Mouse (Mus musculus) limb, embryonic 14.5 days (tissue): ENCODE data around the gene Zranb1. TPM values are rescaled to one million over a fixed set of nuclear protein-coding genes. Genes with fewer than 3 reads are reported as not detected.

Experiments used
- ATAC-seq: fragments of 200-750 bp; cut with Nextera tagmentation; 2 replicates; pipeline ENCODE4 v1.8.0; 2017; ENCODE audit warnings: low read depth, moderate number of reproducible peaks, moderate TSS enrichment; ENCODE audit not compliant: low FRiP score
- DNase-seq: peaks from one replicate; pipeline ENCODE4 v3.0.0-alpha.2; 2015; ENCODE audit warnings: low spot score
- H3K27ac ChIP-seq: fragments of 300-500 bp; sonication (generic); replicated peaks from 2 replicates; pipeline ENCODE4 v1.5.1; 2014; ENCODE audit warnings: low read depth, mild to moderate bottlenecking, low read length, moderate library complexity, mixed read lengths
- H3K27me3 ChIP-seq: fragments of 300-500 bp; sonication (generic); 2 replicates; pipeline ENCODE4 v1.6.1; 2014; ENCODE audit warnings: low read length, mixed read lengths; ENCODE audit not compliant: control insufficient read depth, insufficient read depth
- H3K36me3 ChIP-seq: fragments of 300-500 bp; sonication (generic); 2 replicates; pipeline ENCODE4 v1.6.1; 2014; ENCODE audit warnings: mild to moderate bottlenecking, low read length, moderate library complexity, mixed read lengths; ENCODE audit not compliant: control insufficient read depth, insufficient read depth
- H3K4me1 ChIP-seq: fragments of 300-500 bp; sonication (generic); 2 replicates; pipeline ENCODE4 v1.6.1; 2014; ENCODE audit warnings: antibody characterized with exemption, low read length, mixed read lengths; ENCODE audit not compliant: control insufficient read depth, insufficient read depth
- H3K4me2 ChIP-seq: fragments of 300-500 bp; sonication (generic); replicated peaks from 2 replicates; pipeline ENCODE4 v1.6.1; 2014; ENCODE audit warnings: low read depth, mild to moderate bottlenecking, low read length, moderate library complexity; ENCODE audit not compliant: severe bottlenecking
- H3K4me3 ChIP-seq: fragments of 300-500 bp; sonication (generic); replicated peaks from 2 replicates; pipeline ENCODE4 v1.5.1; 2014; ENCODE audit warnings: low read length
- H3K9ac ChIP-seq: fragments of 300-500 bp; sonication (generic); 2 replicates; pipeline ENCODE4 v1.6.1; 2014; ENCODE audit warnings: mild to moderate bottlenecking, low read depth, low read length, moderate library complexity; ENCODE audit not compliant: severe bottlenecking
- H3K9me3 ChIP-seq: fragments of 300-500 bp; sonication (generic); 2 replicates; pipeline ENCODE4 v1.6.1; 2016; ENCODE audit warnings: low read length; ENCODE audit not compliant: control insufficient read depth
- POLR2A ChIP-seq: fragments of 200-500 bp; IDR thresholded peaks from 2 replicates; pipeline ENCODE4 v1.8.0; 2012; ENCODE audit warnings: inconsistent platforms, mild to moderate bottlenecking, moderate library complexity, borderline replicate concordance; ENCODE audit not compliant: insufficient read depth, insufficient read length; ENCODE audit errors: extremely low read depth
- WGBS: fragments of 180-500 bp; shearing (Covaris S2); extraction: QIAGEN DNeasy Blood & Tissue Kit; methylation state at CpG from one replicate; pipeline ENCODE4 v1.1.7; 2014; 5-methylcytosine and 5-hydroxymethylcytosine counted together
- polyA plus RNA-seq, 2 experiments: library from polyadenylated mRNA; depleted of rRNA in 1 of 2; stranded (reverse) in 1 of 2; unstranded in 1 of 2; fragments of >200 nt; fragmentation: Nextera tagmentation in 1 of 2; extraction: Ambion mirVana in 1 of 2; gene quantifications; 2 replicates each; pipeline versions ENCODE4 v1.2.1 to v1.2.3; 2012 to 2014

Zranb1 gene
- polyA plus RNA-seq, 2 experiments, result 18.1 TPM

- ATAC-seq, result no peak
- Histone ChIP-seq H3K4me2 (no peak overlapping the region), H3K4me3 (no peak overlapping the region), H3K36me3 (no peaks in the 10 kb centered on the region), H3K4me1 (no peaks in the 10 kb centered on the region), H3K9ac (no peak overlapping the region), H3K9me3 (no peaks in the 10 kb centered on the region), H3K27me3 (no peaks in the 10 kb centered on the region), H3K27ac (no peak overlapping the region)
- no peak for DNase-seq
- WGBS, result 72% methylated on average over 7 of the region's 7 CpGs
- no peak for TF ChIP-seq POLR2A
Observed at GRCm38 (mm10) chr7:132892806-132893205, 38.1 kb upstream of the Zranb1 start.

DNA sequence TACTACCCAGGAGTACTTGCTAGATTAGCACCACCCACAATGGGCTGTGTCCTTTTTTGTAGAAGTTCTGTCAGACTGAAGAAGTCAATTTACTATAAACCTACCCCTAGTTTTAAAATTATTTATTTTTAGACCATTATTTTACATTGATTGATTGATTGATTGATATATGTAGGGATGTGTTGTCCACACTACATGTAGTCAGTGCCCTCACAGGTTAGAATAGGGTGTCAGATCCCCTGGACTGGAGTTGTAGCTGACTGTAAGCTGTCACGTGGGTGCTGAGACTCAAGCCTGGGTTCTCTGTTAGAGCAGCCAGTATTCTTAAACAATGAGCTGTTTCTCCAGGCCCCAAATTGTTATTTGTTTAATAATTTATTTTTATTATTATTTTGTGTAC, 37.6 kb upstream of the Zranb1 start:
- Histone ChIP-seq H3K36me3 (no peaks in the 10 kb centered on the region), H3K4me3 (no peak overlapping the region), H3K27ac (no peak overlapping the region), H3K27me3 (no peaks in the 10 kb centered on the region), H3K4me2 (no peak overlapping the region), H3K4me1 (no peaks in the 10 kb centered on the region), H3K9ac (no peak overlapping the region), H3K9me3 (no peaks in the 10 kb centered on the region)
- DNase-seq (no peak), ATAC-seq (no peak)
- 88% methylated on average over 1 of the region's 1 CpGs for WGBS
- TF ChIP-seq POLR2A, result no peak

GRCm38 (mm10) chr7:132894841-132895555, 35.9 kb upstream of the Zranb1 start:
- H3K9ac ChIP-seq, result no peak overlapping the region
- ATAC-seq (no peak), DNase-seq (no peak)
- 77% methylated on average over 7 of the region's 7 CpGs for WGBS
- no peak overlapping the region for H3K4me2 ChIP-seq
- no peak overlapping the region for H3K27ac ChIP-seq
- TF ChIP-seq POLR2A, result no peak
- no peaks in the 10 kb centered on the region for H3K36me3 ChIP-seq
- H3K27me3 ChIP-seq, result no peaks in the 10 kb centered on the region
- no peaks in the 10 kb centered on the region for H3K9me3 ChIP-seq
- no peak overlapping the region for H3K4me3 ChIP-seq
- no peaks in the 10 kb centered on the region for H3K4me1 ChIP-seq

GRCm38 (mm10) chr7:132896206-132896815, 34.6 kb upstream of the Zranb1 start:
- ATAC-seq (no peak), DNase-seq (no peak)
- no peak overlapping the region for H3K4me3 ChIP-seq
- no peak overlapping the region for H3K4me2 ChIP-seq
- H3K9me3 ChIP-seq, result no peaks in the 10 kb centered on the region
- no peak for TF ChIP-seq POLR2A
- 87% methylated on average over 9 of the region's 9 CpGs for WGBS
- H3K27ac ChIP-seq, result no peak overlapping the region
- no peak overlapping the region for H3K9ac ChIP-seq
- no peaks in the 10 kb centered on the region for H3K36me3 ChIP-seq
- H3K27me3 ChIP-seq, result no peaks in the 10 kb centered on the region
- H3K4me1 ChIP-seq, result no peaks in the 10 kb centered on the region

- DNase-seq (no peak), ATAC-seq (no peak)
- TF ChIP-seq POLR2A, result no peak
- H3K4me1 ChIP-seq, result no peaks in the 10 kb centered on the region
- no peaks in the 10 kb centered on the region for H3K36me3 ChIP-seq
- H3K9me3 ChIP-seq, result no peaks in the 10 kb centered on the region
- H3K27ac ChIP-seq, result no peak overlapping the region
- no peak overlapping the region for H3K4me3 ChIP-seq
- no peaks in the 10 kb centered on the region for H3K27me3 ChIP-seq
- 86% methylated on average over 10 of the region's 10 CpGs for WGBS
- no peak overlapping the region for H3K4me2 ChIP-seq
- H3K9ac ChIP-seq, result no peak overlapping the region
Observed at GRCm38 (mm10) chr7:132897258-132897657, 33.7 kb upstream of the Zranb1 start.
